Mouse (Mus musculus): ENCODE data around the gene Rasgef1b. TPM values are rescaled to one million over a fixed set of nuclear protein-coding genes. Genes with fewer than 3 reads are reported as not detected.

Rasgef1b gene
- total and polyA plus RNA-seq, 3 experiments = 0.17 to 0.26 (median 0.21) TPM

Other genes starting within 250 kb of the Rasgef1b start
- not detected in 2 replicates for gene Vamp9, start 177.2 kb upstream of the Rasgef1b start, total RNA-seq (2012; rRNA removed)
- not detected in 2 replicates for gene Vamp9, start 177.2 kb upstream of the Rasgef1b start, total RNA-seq (2014; rRNA removed)
- not detected in 2 replicates for gene Vamp9, start 177.2 kb upstream of the Rasgef1b start, polyA plus RNA-seq (2012; ENCODE audit: insufficient read length, low read depth)
- 19.0 and 28.2 TPM in 2 replicates for gene Hnrnpd, start 249.9 kb upstream of the Rasgef1b start, total RNA-seq (2012; rRNA removed)
- gene Hnrnpd, start 249.9 kb upstream of the Rasgef1b start, total RNA-seq (2014; rRNA removed) = 41.3 and 52.2 TPM in 2 replicates
- gene Hnrnpd, start 249.9 kb upstream of the Rasgef1b start, polyA plus RNA-seq (2012; ENCODE audit: insufficient read length, low read depth) = 319 and 373 TPM in 2 replicates
- gene 4930524J08Rik, start 250.0 kb upstream of the Rasgef1b start, total RNA-seq (2012; rRNA removed) = 0.72 and 0.84 TPM in 2 replicates
- 0.50 and 1.0 TPM in 2 replicates for gene 4930524J08Rik, start 250.0 kb upstream of the Rasgef1b start, total RNA-seq (2014; rRNA removed)
- gene 4930524J08Rik, start 250.0 kb upstream of the Rasgef1b start, polyA plus RNA-seq (2012; ENCODE audit: insufficient read length, low read depth) = 4.5 and 5.8 TPM in 2 replicates